Mouse (Mus musculus): ENCODE results near the gene Rsu1. TPM values are rescaled to one million over a fixed set of nuclear protein-coding genes. Genes with fewer than 3 reads are reported as not detected.
"Not testable (repeated sequence)": the region's sequence is repeated elsewhere in the genome, so short reads cannot be mapped to it uniquely, and the experiment has no call there.

Gene Rsu1
- polyA plus RNA-seq, 1 experiment from 2014 or later, result 111 TPM

DNA sequence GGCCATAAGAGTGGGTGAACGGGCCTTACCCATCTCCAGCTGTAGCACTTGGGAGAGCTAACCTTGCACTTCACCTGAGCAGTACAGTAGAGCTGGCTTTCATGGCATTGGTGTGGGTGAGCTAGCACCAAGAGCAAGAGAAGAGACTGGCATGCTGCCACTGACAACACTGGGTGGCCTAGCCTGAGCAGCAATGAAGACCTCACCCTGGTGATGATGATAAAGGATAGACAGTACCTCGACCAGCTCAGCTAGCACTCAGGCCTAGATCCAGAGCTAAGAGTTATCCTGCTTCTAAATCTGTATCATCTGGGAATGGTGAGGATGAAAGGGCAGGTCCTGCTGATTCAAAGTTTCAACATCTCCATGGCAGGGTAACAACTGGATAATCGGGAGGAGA is 88.1 kb downstream of the Rsu1 start:
- WGBS, result 92% methylated on average over 3 of the region's 3 CpGs

DNA sequence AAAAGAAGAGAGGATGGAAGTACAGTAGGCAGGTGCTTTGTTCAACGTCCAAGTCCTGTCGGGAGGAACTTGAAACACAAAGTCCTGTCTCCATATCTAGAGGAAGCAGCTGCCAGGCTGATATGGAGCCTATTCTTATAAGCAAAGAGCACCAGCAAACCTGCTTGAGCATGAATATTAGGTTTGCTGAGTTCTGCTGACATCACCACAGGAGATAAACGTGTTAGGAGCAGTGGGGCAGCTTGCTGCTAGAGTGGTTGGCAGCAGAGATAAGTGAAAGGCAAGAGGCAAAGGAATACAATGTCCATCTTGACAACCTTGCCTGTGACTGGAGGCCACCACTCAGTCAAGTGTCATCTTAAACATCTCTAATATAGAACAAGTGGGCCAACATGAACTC is 89.3 kb downstream of the Rsu1 start:
- not testable (repeated sequence) for H3K9ac ChIP-seq; H3K4me2 ChIP-seq; H3K36me3 ChIP-seq; H3K4me1 ChIP-seq; H3K27me3 ChIP-seq; H3K9me3 ChIP-seq; ATAC-seq (ENCODE audit: insufficient number of reproducible peaks, insufficient read depth, low FRiP score, low TSS enrichment, low read depth); H3K27ac ChIP-seq; H3K4me3 ChIP-seq
- WGBS, result 71% methylated on average over 1 of the region's 3 CpGs

More for the DNA sequence above, 88.1 kb downstream of the Rsu1 start:
- H3K36me3 ChIP-seq, result peaks cover 8% of the 10 kb centered on the region; the same call in 1 of the 2 replicates
- no peak overlapping the region for H3K27ac ChIP-seq
- H3K9me3 ChIP-seq, result no peaks in the 10 kb centered on the region
- H3K4me1 ChIP-seq, result no peaks in the 10 kb centered on the region
- no peaks in the 10 kb centered on the region for H3K27me3 ChIP-seq
- no peak overlapping the region for H3K9ac ChIP-seq
- no peak overlapping the region for H3K4me3 ChIP-seq
- H3K4me2 ChIP-seq, result no peak overlapping the region
- no peak for ATAC-seq (ENCODE audit: insufficient number of reproducible peaks, insufficient read depth, low FRiP score, low TSS enrichment, low read depth)

DNA sequence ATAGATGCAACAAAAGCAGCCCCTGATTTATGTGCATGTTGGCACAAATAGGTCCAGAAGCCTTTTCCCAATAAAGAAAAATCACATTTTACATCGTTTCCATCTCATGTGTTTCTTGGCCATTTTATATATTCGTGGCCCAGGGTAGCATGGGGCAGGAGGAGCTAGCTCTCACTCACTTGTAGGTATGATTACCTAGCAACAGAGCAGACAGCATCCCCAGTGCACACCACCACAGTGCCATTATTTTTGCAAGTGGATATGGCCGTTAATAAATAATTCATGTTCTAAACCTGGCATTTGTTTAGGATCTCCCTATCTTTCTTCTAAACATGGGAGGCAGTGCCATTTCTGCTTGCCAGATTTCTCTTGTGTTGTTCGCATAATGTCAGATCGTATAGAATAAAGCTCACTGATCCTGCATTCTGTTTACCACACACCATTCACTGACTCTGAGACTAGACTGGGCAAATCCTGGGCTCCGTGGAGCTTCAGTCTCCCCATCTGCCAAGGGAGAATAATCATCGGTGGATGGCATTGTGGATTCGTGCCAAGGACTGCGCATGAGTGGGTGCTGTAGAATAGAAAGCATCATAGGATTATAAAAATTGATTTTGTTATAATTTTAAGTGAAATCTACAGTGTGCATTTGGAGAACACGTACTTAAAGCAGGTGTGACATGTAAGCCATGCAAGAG is 93.4 kb downstream of the Rsu1 start:
- WGBS, result 87% methylated on average over 10 of the region's 10 CpGs
- ATAC-seq (ENCODE audit: insufficient number of reproducible peaks, insufficient read depth, low FRiP score, low TSS enrichment, low read depth), result no peak
- H3K27me3 ChIP-seq, result no peaks in the 10 kb centered on the region

GRCm38 (mm10) chr2:13176304-13176620 is 95.0 kb downstream of the Rsu1 start:
- Histone ChIP-seq H3K27ac (no peak overlapping the region), H3K4me3 (no peak overlapping the region), H3K4me1 (peaks cover 4% of the 10 kb centered on the region; the same call in 1 of the 2 replicates), H3K9ac (no peak overlapping the region), H3K4me2 (no peak overlapping the region), H3K36me3 (no peaks in the 10 kb centered on the region), H3K9me3 (no peaks in the 10 kb centered on the region), H3K27me3 (no peaks in the 10 kb centered on the region)
- no peak for ATAC-seq (ENCODE audit: insufficient number of reproducible peaks, insufficient read depth, low FRiP score, low TSS enrichment, low read depth)
- 78% methylated on average over 4 of the region's 4 CpGs for WGBS

More for the DNA sequence above, 93.4 kb downstream of the Rsu1 start:
- Histone ChIP-seq H3K27ac (no peak overlapping the region), H3K9me3 (no peaks in the 10 kb centered on the region), H3K9ac (no peak overlapping the region), H3K36me3 (peaks cover 2% of the 10 kb centered on the region; the same call in 1 of the 2 replicates), H3K4me1 (peaks cover 4% of the 10 kb centered on the region; the same call in 1 of the 2 replicates), H3K4me2 (no peak overlapping the region), H3K4me3 (no peak overlapping the region)

DNA sequence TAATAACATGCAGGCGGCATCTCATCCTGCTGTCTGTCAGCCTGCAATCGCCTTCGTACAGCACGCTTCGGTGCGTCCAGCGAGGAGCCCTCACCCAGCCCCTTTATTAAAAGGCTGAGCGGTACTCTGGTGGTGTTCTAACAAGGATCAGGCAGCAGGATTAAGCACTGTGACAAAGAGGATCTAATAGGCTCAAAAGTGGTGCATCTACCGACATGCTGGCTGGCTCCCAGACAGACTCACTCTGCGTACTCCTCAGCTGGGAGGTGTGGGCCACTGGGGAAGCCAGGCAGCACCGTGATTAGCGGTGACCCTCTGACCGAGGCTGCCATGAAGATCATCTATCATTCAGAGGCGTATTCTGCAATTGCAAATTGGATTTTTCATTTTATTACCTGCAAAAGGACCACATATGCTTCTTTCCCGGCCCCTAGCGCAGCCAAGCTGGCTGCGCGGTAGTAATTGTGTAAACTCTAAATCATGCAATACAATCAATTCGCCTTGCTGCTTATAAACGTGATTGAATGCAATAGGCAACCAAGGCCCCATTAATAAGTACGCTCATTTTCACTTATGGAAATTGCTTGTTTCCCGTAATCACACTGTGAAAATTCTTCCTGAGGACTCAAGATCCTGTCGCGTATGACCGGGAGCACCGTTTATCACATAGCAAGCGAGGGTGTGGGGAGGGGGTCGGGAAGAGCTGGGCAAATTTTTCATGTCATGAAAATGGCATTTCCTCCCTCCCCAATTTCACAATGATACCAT is 95.5 kb downstream of the Rsu1 start:
- Histone ChIP-seq H3K4me3 (no peak overlapping the region), H3K9me3 (no peaks in the 10 kb centered on the region), H3K36me3 (no peaks in the 10 kb centered on the region), H3K4me2 (no peak overlapping the region), H3K9ac (no peak overlapping the region), H3K4me1 (peaks cover 4% of the 10 kb centered on the region; the same call in 1 of the 2 replicates), H3K27ac (no peak overlapping the region), H3K27me3 (no peaks in the 10 kb centered on the region)
- ATAC-seq (ENCODE audit: insufficient number of reproducible peaks, insufficient read depth, low FRiP score, low TSS enrichment, low read depth), result no peak
- WGBS, result 70% methylated on average over 28 of the region's 28 CpGs

- H3K27me3 ChIP-seq, result no peaks in the 10 kb centered on the region
- no peak overlapping the region for H3K9ac ChIP-seq
- no peak for ATAC-seq (ENCODE audit: insufficient number of reproducible peaks, insufficient read depth, low FRiP score, low TSS enrichment, low read depth)
- H3K9me3 ChIP-seq, result no peaks in the 10 kb centered on the region
- H3K4me2 ChIP-seq, result no peak overlapping the region
- no peak overlapping the region for H3K4me3 ChIP-seq
- peaks cover 4% of the 10 kb centered on the region; the same call in 1 of the 2 replicates for H3K4me1 ChIP-seq
- no peaks in the 10 kb centered on the region for H3K36me3 ChIP-seq
- WGBS, result 75% methylated on average over 7 of the region's 7 CpGs
- H3K27ac ChIP-seq, result no peak overlapping the region
Observed at GRCm38 (mm10) chr2:13174461-13174860, 96.8 kb downstream of the Rsu1 start.

DNA sequence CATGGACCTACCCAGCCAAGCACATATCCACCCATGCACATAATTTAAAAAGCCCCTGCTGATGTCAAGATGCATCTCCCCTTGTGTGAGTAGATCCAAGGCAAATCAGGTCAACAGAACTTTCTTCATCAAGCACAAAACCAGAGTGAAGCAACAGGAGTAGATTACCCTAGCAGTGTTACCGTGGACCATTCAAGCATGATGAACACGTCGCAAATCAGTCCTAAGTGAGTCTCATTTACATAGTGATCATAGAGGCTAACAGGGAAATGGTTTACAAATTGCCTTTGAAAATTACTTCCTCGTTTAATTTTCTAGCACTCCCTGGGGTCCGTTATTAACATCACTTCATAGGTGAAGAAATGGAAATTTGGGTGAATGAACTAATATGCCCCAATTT is 100.6 kb downstream of the Rsu1 start:
- H3K4me1 ChIP-seq, result peaks cover 3% of the 10 kb centered on the region; the same call in 1 of the 2 replicates
- no peak overlapping the region for H3K4me2 ChIP-seq
- H3K27me3 ChIP-seq, result no peaks in the 10 kb centered on the region
- H3K36me3 ChIP-seq, result no peaks in the 10 kb centered on the region
- WGBS, result 92% methylated on average over 5 of the region's 5 CpGs
- no peak for ATAC-seq (ENCODE audit: insufficient number of reproducible peaks, insufficient read depth, low FRiP score, low TSS enrichment, low read depth)
- no peak overlapping the region for H3K4me3 ChIP-seq
- H3K27ac ChIP-seq, result no peak overlapping the region
- H3K9ac ChIP-seq, result no peak overlapping the region
- H3K9me3 ChIP-seq, result no peaks in the 10 kb centered on the region

DNA sequence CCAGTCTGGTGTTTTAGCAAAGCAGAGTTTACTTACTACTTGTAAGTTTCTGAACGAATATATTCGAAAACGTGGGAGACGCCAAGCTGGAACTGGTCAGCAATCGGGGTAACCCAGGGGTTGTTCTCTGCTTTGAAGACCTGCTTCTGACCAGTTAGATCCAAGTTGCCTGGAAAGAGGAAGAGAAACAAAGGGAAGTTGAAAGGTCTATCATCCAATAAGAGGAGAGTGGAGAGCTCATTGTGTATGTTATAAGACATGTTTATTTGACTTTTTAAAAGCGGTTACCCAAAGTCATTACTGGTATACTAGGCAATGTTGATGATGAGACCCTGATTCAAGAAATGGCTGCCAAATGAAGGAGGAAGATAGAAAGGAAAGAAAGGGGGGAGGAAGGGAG is 101.3 kb downstream of the Rsu1 start:
- no peak overlapping the region for H3K27ac ChIP-seq
- no peaks in the 10 kb centered on the region for H3K36me3 ChIP-seq
- no peak overlapping the region for H3K4me3 ChIP-seq
- H3K9me3 ChIP-seq, result no peaks in the 10 kb centered on the region
- H3K4me1 ChIP-seq, result no peaks in the 10 kb centered on the region
- no peak overlapping the region for H3K4me2 ChIP-seq
- no peaks in the 10 kb centered on the region for H3K27me3 ChIP-seq
- no peak for ATAC-seq (ENCODE audit: insufficient number of reproducible peaks, insufficient read depth, low FRiP score, low TSS enrichment, low read depth)
- 92% methylated on average over 6 of the region's 6 CpGs for WGBS
- H3K9ac ChIP-seq, result no peak overlapping the region

GRCm38 (mm10) chr2:13169158-13169890 is 101.9 kb downstream of the Rsu1 start:
- WGBS, result 72% methylated on average over 4 of the region's 4 CpGs
- H3K27ac ChIP-seq, result no peak overlapping the region
- no peak for ATAC-seq (ENCODE audit: insufficient number of reproducible peaks, insufficient read depth, low FRiP score, low TSS enrichment, low read depth)
- no peaks in the 10 kb centered on the region for H3K36me3 ChIP-seq
- no peak overlapping the region for H3K4me3 ChIP-seq
- H3K4me1 ChIP-seq, result no peaks in the 10 kb centered on the region
- no peaks in the 10 kb centered on the region for H3K27me3 ChIP-seq
- no peak overlapping the region for H3K4me2 ChIP-seq
- no peaks in the 10 kb centered on the region for H3K9me3 ChIP-seq
- no peak overlapping the region for H3K9ac ChIP-seq

DNA sequence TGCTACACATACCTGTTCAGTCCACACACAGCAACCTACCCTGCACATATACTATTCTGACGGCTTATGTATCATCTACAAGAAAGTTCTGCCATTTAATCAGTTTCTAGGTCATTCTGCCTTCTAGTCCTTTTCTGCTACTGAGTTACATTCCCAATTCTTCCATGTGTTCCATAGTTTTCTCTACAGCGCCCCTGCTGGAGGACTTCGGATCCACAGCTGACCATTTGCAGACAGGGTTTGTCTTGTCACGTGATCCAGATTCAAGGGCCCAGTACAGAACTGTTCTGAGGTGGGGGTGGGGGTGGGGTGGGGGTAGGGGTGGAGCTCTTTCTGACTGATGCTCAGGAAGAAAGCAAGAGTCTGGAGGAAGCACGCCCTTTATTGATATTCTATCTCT is 102.5 kb downstream of the Rsu1 start:
- 43% methylated on average over 5 of the region's 5 CpGs for WGBS
- Histone ChIP-seq H3K36me3 (no peaks in the 10 kb centered on the region), H3K4me2 (no peak overlapping the region)

DNA sequence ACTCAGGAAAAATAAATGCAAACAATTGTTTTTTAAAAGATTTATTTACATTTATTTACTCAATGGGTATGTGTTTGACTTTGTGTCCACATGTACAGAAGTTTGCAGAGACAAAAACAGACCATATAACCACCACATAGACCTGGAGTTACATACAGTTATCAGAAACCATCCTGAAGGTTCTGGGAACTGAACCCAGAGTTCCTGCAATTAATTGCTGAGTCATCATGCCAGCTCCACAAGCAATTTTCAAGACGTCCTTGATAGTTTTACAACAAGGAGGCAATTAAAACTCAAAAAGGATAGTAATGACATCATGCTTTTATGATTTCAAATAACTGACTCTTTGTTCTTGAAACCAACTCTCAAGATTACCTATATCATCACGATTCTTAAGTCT is 109.5 kb downstream of the Rsu1 start:
- H3K9me3 ChIP-seq, result no peaks in the 10 kb centered on the region
- H3K4me1 ChIP-seq, result no peaks in the 10 kb centered on the region
- no peak overlapping the region for H3K4me2 ChIP-seq
- no peak overlapping the region for H3K9ac ChIP-seq
- H3K27me3 ChIP-seq, result no peaks in the 10 kb centered on the region
- ATAC-seq (ENCODE audit: insufficient number of reproducible peaks, insufficient read depth, low FRiP score, low TSS enrichment, low read depth), result no peak
- no peak overlapping the region for H3K4me3 ChIP-seq
- peaks cover 4% of the 10 kb centered on the region; the same call in 1 of the 2 replicates for H3K36me3 ChIP-seq
- WGBS, result 73% methylated on average over 2 of the region's 2 CpGs
- H3K27ac ChIP-seq, result no peak overlapping the region

More for the DNA sequence above, 102.5 kb downstream of the Rsu1 start:
- no peak for ATAC-seq (ENCODE audit: insufficient number of reproducible peaks, insufficient read depth, low FRiP score, low TSS enrichment, low read depth)
- no peaks in the 10 kb centered on the region for H3K27me3 ChIP-seq
- H3K27ac ChIP-seq, result no peak overlapping the region
- no peak overlapping the region for H3K9ac ChIP-seq
- no peaks in the 10 kb centered on the region for H3K4me1 ChIP-seq
- no peak overlapping the region for H3K4me3 ChIP-seq
- no peaks in the 10 kb centered on the region for H3K9me3 ChIP-seq

All from embryonic facial prominence, embryonic 13.5 days (tissue).